Mouse (Mus musculus): ENCODE measurements around the gene Elob. TPM values are rescaled to one million over a fixed set of nuclear protein-coding genes. Genes with fewer than 3 reads are reported as not detected.
A peak's percentile ranks its signal among the peaks of the same experiment; 100 is the strongest.

The Elob gene
- total RNA-seq, 2 experiments from 2014 or later: 339 to 355 TPM

- DNase-seq: no peak
- intact Hi-C loops (cut with DNase I): no loop called here
Observed at GRCm38 (mm10) chr17:23831201-23831600, 2.3 kb upstream of the Elob start.

- intact Hi-C loops (cut with DNase I): loop anchor here (2.0 kb wide), 1 partner anchor 54 kb away; no protein-coding TSS in a partner anchor
- peak; percentile 51 to 55 for DNase-seq
Observed at GRCm38 (mm10) chr17:23828271-23829001, 500 bp downstream of the Elob start.

- intact Hi-C loops (cut with DNase I): no loop called here
- DNase-seq: no peak
Observed at GRCm38 (mm10) chr17:23825591-23825990, 3.3 kb downstream of the Elob start.

GRCm38 (mm10) chr17:23823614-23824013, 5.3 kb downstream of the Elob start:
- no peak for DNase-seq
- intact Hi-C loops (cut with DNase I): no loop called here

- DNase-seq: no peak
- intact Hi-C loops (cut with DNase I): no loop called here
Observed at GRCm38 (mm10) chr17:23823018-23823417, 5.9 kb downstream of the Elob start.

GRCm38 (mm10) chr17:23822094-23822493, 6.8 kb downstream of the Elob start:
- intact Hi-C loops (cut with DNase I): no loop called here
- DNase-seq: no peak

- DNase-seq: no peak
- intact Hi-C loops (cut with DNase I): loop anchor here (2.0 kb wide), 1 partner anchor 14 kb away; no protein-coding TSS in a partner anchor
Observed at GRCm38 (mm10) chr17:23820731-23821130, 8.2 kb downstream of the Elob start.

- intact Hi-C loops (cut with DNase I): no loop called here
- DNase-seq: no peak
Observed at GRCm38 (mm10) chr17:23819235-23819634, 9.7 kb downstream of the Elob start.

- intact Hi-C loops (cut with DNase I): no loop called here
- DNase-seq: no peak
Observed at GRCm38 (mm10) chr17:23818579-23818978, 10.4 kb downstream of the Elob start.

- DNase-seq: no peak
- intact Hi-C loops (cut with DNase I): no loop called here
Observed at GRCm38 (mm10) chr17:23815641-23816040, 13.3 kb downstream of the Elob start.

- no peak for DNase-seq
- intact Hi-C loops (cut with DNase I): loop anchor here (2.0 to 5.0 kb wide), 2 partner anchors 13 to 36 kb away; partner anchors contain the start of gene Flywch1
Observed at GRCm38 (mm10) chr17:23807918-23808317, 21.0 kb downstream of the Elob start.

- intact Hi-C loops (cut with DNase I): loop anchor here (2.0 to 5.0 kb wide), 2 partner anchors 14 to 35 kb away; partner anchors contain the start of gene Flywch1
- DNase-seq: peak; percentile 49 to 62
Observed at GRCm38 (mm10) chr17:23806867-23807266, 22.1 kb downstream of the Elob start.

- intact Hi-C loops (cut with DNase I): loop anchor here (5.0 kb wide), 1 partner anchor 32 kb away; the partner anchor contains the start of gene Flywch1
- DNase-seq: no peak
Observed at GRCm38 (mm10) chr17:23804426-23805085, 24.4 kb downstream of the Elob start.

GRCm38 (mm10) chr17:23803366-23804041, 25.4 kb downstream of the Elob start:
- intact Hi-C loops (cut with DNase I): no loop called here
- DNase-seq: peak; percentile 84 to 85

- DNase-seq: peak; percentile 96
- intact Hi-C loops (cut with DNase I): no loop called here
Observed at GRCm38 (mm10) chr17:23802746-23803365, 26.1 kb downstream of the Elob start.

GRCm38 (mm10) chr17:23801627-23802026, 27.3 kb downstream of the Elob start:
- DNase-seq: no peak
- intact Hi-C loops (cut with DNase I): no loop called here

GRCm38 (mm10) chr17:23797316-23797715, 31.6 kb downstream of the Elob start:
- no peak for DNase-seq
- intact Hi-C loops (cut with DNase I): no loop called here

- intact Hi-C loops (cut with DNase I): no loop called here
- DNase-seq: no peak
Observed at GRCm38 (mm10) chr17:23795323-23795722, 33.6 kb downstream of the Elob start.

- no peak for DNase-seq
- intact Hi-C loops (cut with DNase I): no loop called here
Observed at GRCm38 (mm10) chr17:23791079-23791357, 37.9 kb downstream of the Elob start.

GRCm38 (mm10) chr17:23790269-23791078, 38.5 kb downstream of the Elob start, which contains the start of gene Srrm2:
Gene Srrm2 (plus strand): TSS chr17:23790532.
- DNase-seq: peak; percentile 63 to 71
- intact Hi-C loops (cut with DNase I): no loop called here
